Mouse (Mus musculus) gonadal fat pad, adult 2 months (tissue): ENCODE results near the gene Fbln2. TPM values are rescaled to one million over a fixed set of nuclear protein-coding genes. Genes with fewer than 3 reads are reported as not detected.
A peak's percentile ranks its signal among the peaks of the same experiment; 100 is the strongest.
"Not testable (repeated sequence)": the region's sequence is repeated elsewhere in the genome, so short reads cannot be mapped to it uniquely, and the experiment has no call there.

ENCODE experiments used
- DNase-seq: peaks from one replicate; pipeline ENCODE4 v3.0.0-alpha.2; 2012; ENCODE audit warnings: low read depth
- polyA plus RNA-seq: library from polyadenylated mRNA; depleted of rRNA; stranded (reverse); fragments of >200 nt; gene quantifications from 2 replicates; pipeline ENCODE4 v1.2.3, GENCODE M21; 2012; rRNA removed

Gene Fbln2
- polyA plus RNA-seq, result 85.8 and 147 TPM in 2 replicates

DNA sequence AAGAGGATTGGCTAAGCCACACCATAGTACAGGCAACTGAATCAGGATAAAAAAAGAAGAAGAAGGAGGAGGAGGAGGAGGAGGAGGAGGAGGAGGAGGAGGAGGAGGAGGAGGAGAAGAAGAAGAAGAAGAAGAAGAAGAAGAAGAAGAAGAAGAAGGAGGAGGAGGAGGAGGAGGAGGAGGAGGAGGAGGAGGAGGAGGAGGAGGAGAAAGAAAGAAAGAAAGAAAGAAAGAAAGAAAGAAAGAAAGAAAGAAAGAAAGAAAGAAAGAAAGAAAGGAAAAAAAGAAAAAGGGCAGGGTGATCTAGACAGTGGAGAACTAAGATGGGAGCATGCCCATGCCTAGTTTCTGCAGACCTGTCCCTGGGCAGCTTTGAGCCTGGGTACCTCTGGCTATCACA lies at the start of gene Fbln2:
Gene Fbln2 (plus strand): TSS at position 301 of the 400 bp plus-strand sequence.
- DNase-seq, result not testable (repeated sequence)

DNA sequence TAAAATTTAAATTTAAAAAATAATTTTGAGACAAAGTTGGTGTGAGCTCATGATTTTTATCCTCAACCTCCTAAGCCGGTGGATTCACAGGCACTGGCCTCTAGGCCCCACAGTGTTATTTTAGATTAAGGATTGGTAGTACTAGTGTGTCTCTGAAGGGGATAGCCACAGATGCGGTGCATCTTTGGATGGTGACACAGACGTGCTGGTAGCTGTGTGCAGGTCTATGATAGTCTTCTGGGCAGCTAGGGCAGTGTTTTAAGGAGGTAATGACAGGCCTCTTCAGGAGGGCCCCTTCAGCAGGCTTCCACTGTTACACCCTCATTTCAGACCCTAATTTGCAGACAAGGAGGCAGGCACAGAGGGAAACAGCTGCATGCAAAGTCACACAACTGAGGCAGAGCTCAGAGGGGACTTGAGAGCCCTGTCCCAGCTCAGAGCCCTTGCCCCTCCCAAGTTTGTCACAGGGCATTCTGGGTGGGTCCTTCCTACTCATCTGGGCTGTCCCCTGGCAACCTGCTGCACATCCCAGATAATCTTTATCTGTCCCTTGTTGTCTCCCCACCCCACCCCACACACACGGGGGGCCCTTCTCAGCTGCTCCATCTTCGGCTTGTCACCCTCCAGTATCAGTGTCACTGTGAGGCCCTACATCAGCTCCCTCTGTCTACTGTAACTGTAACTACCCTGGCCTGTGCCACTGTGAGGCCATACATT lies 48.9 kb upstream of the Fbln2 start:
- DNase-seq, result no peak

DNA sequence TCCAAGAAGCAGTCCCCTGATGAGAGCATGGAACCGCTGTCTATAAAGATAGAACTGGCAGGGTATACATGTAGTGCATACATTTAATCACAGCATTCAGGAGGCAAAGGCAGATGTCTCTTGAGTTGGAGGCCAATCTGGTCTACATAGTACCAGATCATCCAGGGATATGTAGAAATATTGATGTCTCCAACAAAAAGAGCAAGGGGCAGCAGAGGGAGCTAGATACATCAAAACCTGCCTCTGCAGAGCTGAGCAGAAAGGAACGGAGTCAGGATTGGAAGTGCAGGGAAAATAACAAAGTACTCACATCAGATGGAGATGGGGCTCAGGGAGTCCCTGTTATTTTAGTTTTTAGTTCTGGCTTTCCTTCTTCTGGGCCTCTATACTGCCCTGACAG lies 47.7 kb upstream of the Fbln2 start:
- DNase-seq, result no peak

DNA sequence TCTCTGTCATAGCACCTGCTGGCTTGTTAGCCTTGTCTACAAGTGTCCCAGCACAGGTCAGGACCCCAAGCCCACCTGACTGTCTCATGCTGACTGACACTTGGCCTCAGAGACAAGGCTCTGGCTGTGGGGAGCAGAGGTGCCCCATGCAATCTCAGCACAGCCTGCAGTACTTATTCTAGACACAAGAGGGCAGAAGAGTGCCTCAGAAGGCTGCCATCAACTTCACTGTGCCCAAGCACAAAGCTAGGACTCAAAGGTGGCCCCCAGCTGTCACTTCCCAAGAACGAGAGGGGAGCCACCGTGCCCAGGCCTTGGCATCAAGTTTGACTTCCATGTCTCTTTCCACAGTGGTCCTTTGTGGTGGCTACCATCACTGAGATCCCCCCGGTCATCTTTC lies 47.0 kb upstream of the Fbln2 start:
- DNase-seq, result no peak

- DNase-seq, result no peak
Measured at GRCm38 (mm10) chr6:91167828-91168227, 44.4 kb upstream of the Fbln2 start.

GRCm38 (mm10) chr6:91169129-91169528 lies 43.1 kb upstream of the Fbln2 start:
- no peak for DNase-seq

DNA sequence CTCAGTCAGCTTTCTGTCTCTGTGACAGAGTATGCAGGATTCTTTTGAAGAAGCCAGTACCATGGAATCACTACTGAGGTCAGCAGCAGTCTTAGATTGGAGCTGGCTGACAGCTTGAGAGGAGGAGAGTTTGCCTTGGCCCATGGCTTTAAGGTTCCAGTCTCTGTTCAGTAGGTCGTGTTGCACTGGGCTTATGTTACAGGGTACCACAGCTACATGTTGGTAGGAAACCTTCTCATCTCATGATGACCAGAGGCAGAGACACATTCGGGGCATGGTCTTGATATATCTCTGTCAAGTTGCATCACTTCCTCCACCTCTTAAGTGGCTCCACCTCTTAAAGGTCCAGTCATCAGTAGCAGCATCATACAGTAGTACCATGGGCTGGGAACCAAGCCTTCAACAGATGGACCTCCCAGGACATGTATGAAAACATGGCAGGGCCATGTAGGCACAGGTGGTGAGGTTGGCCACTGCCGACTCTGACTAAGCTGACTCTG lies 40.8 kb upstream of the Fbln2 start:
- no peak for DNase-seq

DNA sequence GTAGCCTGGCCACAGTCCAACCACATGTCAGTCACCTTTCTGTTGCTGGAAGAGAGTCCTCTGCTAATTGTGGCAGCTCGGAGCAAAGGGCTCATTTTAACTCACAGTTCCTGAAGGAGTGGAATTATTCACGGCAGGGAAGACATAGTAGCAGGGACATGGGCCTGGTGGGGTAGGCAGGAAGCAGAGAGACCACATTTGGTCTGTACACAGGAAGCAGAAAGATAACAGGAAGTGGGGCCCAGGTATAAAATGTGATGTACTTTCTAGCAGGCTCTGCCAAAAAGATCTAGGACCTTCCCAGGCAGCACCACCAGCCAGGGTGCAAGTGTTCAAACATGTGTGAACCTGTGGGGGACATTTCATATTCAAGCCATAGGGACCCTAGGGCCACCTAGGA lies 39.9 kb upstream of the Fbln2 start:
- no peak for DNase-seq

GRCm38 (mm10) chr6:91173221-91173880 lies 38.9 kb upstream of the Fbln2 start:
- no peak for DNase-seq

GRCm38 (mm10) chr6:91174211-91174610 lies 38.0 kb upstream of the Fbln2 start:
- DNase-seq, result no peak

GRCm38 (mm10) chr6:91180767-91181171 lies 31.5 kb upstream of the Fbln2 start:
- DNase-seq, result no peak

GRCm38 (mm10) chr6:91181320-91181719 lies 30.9 kb upstream of the Fbln2 start:
- DNase-seq, result no peak

DNA sequence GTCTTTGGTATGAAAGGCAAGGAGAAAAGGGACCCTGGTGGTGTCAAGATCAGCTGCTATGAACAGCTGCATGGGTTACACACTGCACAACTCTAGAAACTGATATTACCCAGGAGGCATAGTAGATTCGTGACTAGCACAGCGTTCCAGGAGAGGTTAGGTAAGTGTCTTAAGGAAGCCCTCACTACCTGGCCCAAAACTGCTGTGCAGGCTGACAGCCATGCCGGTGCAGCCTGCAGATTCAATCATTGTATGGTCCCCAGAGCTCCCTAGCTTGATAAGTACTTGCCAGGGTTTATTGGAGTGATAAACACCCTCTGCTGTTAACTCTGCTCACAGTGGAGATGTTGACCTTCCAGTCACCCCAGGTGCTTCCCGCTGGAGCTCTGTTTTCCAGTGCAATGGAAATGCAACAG lies 30.2 kb upstream of the Fbln2 start:
- no peak for DNase-seq

GRCm38 (mm10) chr6:91183041-91183440 lies 29.2 kb upstream of the Fbln2 start:
- DNase-seq, result no peak

GRCm38 (mm10) chr6:91183980-91184379 lies 28.3 kb upstream of the Fbln2 start:
- no peak for DNase-seq

GRCm38 (mm10) chr6:91184776-91185175 lies 27.5 kb upstream of the Fbln2 start:
- no peak for DNase-seq

GRCm38 (mm10) chr6:91185502-91185901 lies 26.8 kb upstream of the Fbln2 start:
- DNase-seq, result no peak

DNA sequence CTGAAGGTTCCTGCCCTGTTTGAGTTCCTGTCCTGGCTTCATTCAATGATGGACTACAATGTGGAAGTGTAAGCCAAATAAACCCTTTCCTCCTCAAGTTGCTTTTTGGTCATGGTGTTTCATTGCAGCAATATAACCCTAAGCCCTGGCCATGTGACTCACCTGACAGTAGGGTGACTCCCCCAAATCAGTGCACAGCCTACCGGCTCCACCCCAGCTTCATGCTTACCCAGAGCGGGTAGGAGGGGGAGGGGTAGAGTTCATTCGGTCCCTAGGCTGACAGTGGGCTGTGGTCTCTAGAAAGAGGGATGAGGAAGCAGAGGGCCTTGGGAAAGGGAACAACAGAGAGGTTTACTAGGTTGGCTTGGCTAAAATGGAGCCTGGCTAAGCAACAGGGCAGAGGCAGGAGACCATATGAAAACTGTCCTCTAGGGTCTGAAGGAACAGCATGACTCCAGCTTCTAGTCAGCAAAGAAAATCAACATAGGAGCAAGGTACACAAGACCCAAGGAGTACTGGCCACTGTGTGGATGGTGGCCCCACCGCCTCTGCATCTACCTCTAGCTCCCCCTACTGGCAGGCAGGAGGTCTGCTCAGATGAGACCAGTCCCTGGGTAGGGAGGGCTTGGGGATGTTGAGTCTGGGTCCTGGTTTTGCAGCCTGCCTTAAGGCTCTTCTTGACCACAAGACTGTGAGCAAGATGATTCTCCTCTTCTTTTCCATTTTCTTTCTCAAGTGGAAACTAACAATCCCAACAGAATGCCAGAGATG lies 25.9 kb upstream of the Fbln2 start:
- no peak for DNase-seq

DNA sequence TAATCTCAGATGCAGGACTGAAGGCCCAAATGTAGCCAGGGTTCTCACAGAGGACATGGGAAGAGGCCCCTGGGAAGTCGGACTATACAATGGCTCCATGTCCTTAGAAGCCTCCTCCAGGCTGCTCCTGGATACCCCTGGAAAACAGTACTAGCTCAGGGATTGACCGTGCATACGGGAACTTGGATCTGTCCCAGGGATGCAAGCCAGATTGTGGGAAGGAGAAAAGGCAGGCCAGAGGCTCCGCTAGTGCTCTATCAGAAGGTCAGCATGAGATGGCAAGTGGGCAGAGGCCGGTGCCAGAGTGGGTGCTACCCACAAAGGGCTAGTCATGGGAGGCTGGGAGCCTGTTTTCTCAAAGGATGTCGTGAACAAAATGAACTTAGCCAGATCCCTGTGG lies 25.3 kb upstream of the Fbln2 start:
- DNase-seq, result no peak

DNA sequence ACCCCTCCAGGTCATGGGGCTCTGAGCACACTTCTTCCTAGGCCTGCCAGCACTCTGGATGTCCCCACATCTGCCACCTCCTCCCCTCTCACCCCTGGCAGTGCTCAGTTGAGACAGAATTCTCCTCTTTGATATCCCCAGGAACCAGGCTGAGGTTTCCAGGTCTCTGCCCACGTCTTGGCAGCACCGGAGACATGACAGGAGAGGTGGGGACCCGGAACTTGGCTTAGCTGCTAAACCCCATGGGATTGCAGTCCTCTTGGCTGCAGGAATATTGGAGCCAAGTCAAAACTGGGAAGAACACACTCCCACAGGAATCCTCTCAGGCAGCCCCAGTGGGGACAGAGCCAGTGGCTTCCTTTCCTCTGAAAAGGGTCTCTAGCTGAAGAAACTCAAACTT lies 24.4 kb upstream of the Fbln2 start:
- peak; percentile 79 for DNase-seq

DNA sequence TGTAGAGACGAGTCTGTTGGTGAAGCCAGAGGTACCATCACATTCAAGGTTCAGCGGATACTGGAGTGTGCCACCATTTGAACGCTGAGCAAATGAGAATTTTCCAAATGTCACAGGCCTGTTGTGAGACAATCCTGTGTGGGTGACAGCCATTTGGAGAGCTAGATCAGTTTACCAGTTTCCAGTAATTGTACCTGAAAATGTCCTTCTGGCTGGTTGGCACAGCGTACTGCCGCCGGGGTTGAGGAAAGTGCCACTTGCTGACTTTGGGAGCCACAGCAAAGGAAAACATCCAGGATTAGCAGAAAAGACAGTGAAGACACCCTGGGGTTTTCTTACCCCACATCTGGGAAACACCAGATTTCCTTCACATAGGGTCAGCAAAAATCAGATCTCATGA lies 22.3 kb upstream of the Fbln2 start:
- DNase-seq, result no peak

- DNase-seq, result no peak
Measured at GRCm38 (mm10) chr6:91191465-91191864, 20.8 kb upstream of the Fbln2 start.

- DNase-seq, result no peak
Measured at GRCm38 (mm10) chr6:91192421-91192820, 19.8 kb upstream of the Fbln2 start.
